Mouse (Mus musculus) forebrain, postnatal 0 days (tissue): ENCODE measurements at regions not wholly inside any gene's neighbourhood (a gene's known extent, or its start where the extent isn't known, plus 50 kb on each side); places are given as distances from the start of the nearest gene placed in this dataset.

Source experiments
- ATAC-seq: fragments of 200-750 bp; cut with Nextera tagmentation; 2 replicates; pipeline ENCODE4 v1.8.0; 2017; ENCODE audit warnings: mild to moderate bottlenecking, moderate library complexity
- DNase-seq: peaks from one replicate; pipeline ENCODE4 v3.0.0-alpha.2; 2015
- H3K27ac ChIP-seq: fragments of 300-500 bp; sonication (generic); 2 replicates; pipeline ENCODE4 v1.5.1; 2014; ENCODE audit warnings: low read depth, mild to moderate bottlenecking, antibody characterized with exemption, low read length, moderate library complexity, mixed read lengths
- H3K27me3 ChIP-seq: fragments of 300-500 bp; sonication (generic); 2 replicates; pipeline ENCODE4 v1.6.1; 2014; ENCODE audit warnings: mild to moderate bottlenecking, low read length, mixed read lengths; ENCODE audit not compliant: insufficient read depth
- H3K36me3 ChIP-seq: fragments of 300-500 bp; sonication (generic); 2 replicates; pipeline ENCODE4 v1.6.1; 2014; ENCODE audit warnings: mild to moderate bottlenecking, moderate library complexity; ENCODE audit not compliant: insufficient read depth
- H3K4me1 ChIP-seq: fragments of 300-500 bp; sonication (generic); 2 replicates; pipeline ENCODE4 v1.6.1; 2014; ENCODE audit warnings: antibody characterized with exemption; ENCODE audit not compliant: insufficient read depth
- H3K4me2 ChIP-seq: fragments of 300-500 bp; sonication (generic); 2 replicates; pipeline ENCODE4 v1.6.1; 2014; ENCODE audit warnings: low read depth, mild to moderate bottlenecking, moderate library complexity
- H3K4me3 ChIP-seq: fragments of 300-500 bp; sonication (generic); 2 replicates; pipeline ENCODE4 v1.5.1; 2014; ENCODE audit warnings: low read depth, low read length, mixed read lengths
- H3K9ac ChIP-seq: fragments of 300-500 bp; sonication (generic); 2 replicates; pipeline ENCODE4 v1.6.1; 2014; ENCODE audit warnings: mild to moderate bottlenecking
- H3K9me3 ChIP-seq: fragments of 300-500 bp; sonication (generic); 2 replicates; pipeline ENCODE4 v1.6.1; 2016; ENCODE audit warnings: low read length
- CTCF ChIP-seq: sonication (generic); IDR thresholded peaks from 2 replicates; pipeline ENCODE4 v1.5.1; 2016; ENCODE audit warnings: antibody characterized with exemption, control low read depth, low read depth
- WGBS: fragments of 180-500 bp; shearing (Covaris S2); extraction: QIAGEN DNeasy Blood & Tissue Kit; methylation state at CpG from one replicate; pipeline ENCODE4 v1.1.7; 2014; 5-methylcytosine and 5-hydroxymethylcytosine counted together

- Histone ChIP-seq H3K4me3 (no peak overlapping the region), H3K27ac (no peak overlapping the region), H3K9ac (no peak overlapping the region), H3K27me3 (no peaks in the 10 kb centered on the region), H3K4me2 (no peak overlapping the region), H3K36me3 (no peaks in the 10 kb centered on the region), H3K9me3 (no peaks in the 10 kb centered on the region), H3K4me1 (peaks cover 4% of the 10 kb centered on the region; the same call in 1 of the 2 replicates)
- WGBS = 80% methylated on average over 2 of the region's 2 CpGs
- no peak for TF ChIP-seq CTCF
- no peak for DNase-seq
- ATAC-seq = no peak
Measured at GRCm38 (mm10) chr2:3940786-3941185, 76.7 kb upstream of the Frmd4a start.

- H3K36me3 ChIP-seq = no peaks in the 10 kb centered on the region
- H3K9ac ChIP-seq = no peak overlapping the region
- 100% methylated on average over 1 of the region's 1 CpGs for WGBS
- no peak for TF ChIP-seq CTCF
- H3K27ac ChIP-seq = no peak overlapping the region
- H3K27me3 ChIP-seq = no peaks in the 10 kb centered on the region
- H3K4me2 ChIP-seq = no peak overlapping the region
- ATAC-seq = no peak
- H3K4me3 ChIP-seq = no peak overlapping the region
- no peaks in the 10 kb centered on the region for H3K9me3 ChIP-seq
- peaks cover 4% of the 10 kb centered on the region; the same call in 1 of the 2 replicates for H3K4me1 ChIP-seq
- no peak for DNase-seq
Measured at GRCm38 (mm10) chr2:3941496-3941895, 76.0 kb upstream of the Frmd4a start.

GRCm38 (mm10) chr2:3947432-3947831 is 70.1 kb upstream of the Frmd4a start:
- no peaks in the 10 kb centered on the region for H3K4me1 ChIP-seq
- ATAC-seq (no peak), DNase-seq (no peak)
- WGBS = 89% methylated on average over 3 of the region's 3 CpGs
- no peaks in the 10 kb centered on the region for H3K27me3 ChIP-seq
- no peaks in the 10 kb centered on the region for H3K9me3 ChIP-seq
- no peak overlapping the region for H3K4me3 ChIP-seq
- H3K27ac ChIP-seq = no peak overlapping the region
- H3K36me3 ChIP-seq = no peaks in the 10 kb centered on the region
- no peak for TF ChIP-seq CTCF
- no peak overlapping the region for H3K9ac ChIP-seq
- H3K4me2 ChIP-seq = no peak overlapping the region

- TF ChIP-seq CTCF = no peak
Measured at GRCm38 (mm10) chr2:3948331-3948730, 69.2 kb upstream of the Frmd4a start.

GRCm38 (mm10) chr2:3957491-3957890 is 60.0 kb upstream of the Frmd4a start:
- no peak for TF ChIP-seq CTCF
- no peaks in the 10 kb centered on the region for H3K27me3 ChIP-seq
- H3K4me2 ChIP-seq = no peak overlapping the region
- no peaks in the 10 kb centered on the region for H3K36me3 ChIP-seq
- DNase-seq = peak; percentile 58
- ATAC-seq = no peak
- H3K4me1 ChIP-seq = peaks cover 10% of the 10 kb centered on the region; the same call in 1 of the 2 replicates
- no peak overlapping the region for H3K27ac ChIP-seq
- H3K9ac ChIP-seq = no peak overlapping the region
- no peaks in the 10 kb centered on the region for H3K9me3 ChIP-seq
- H3K4me3 ChIP-seq = no peak overlapping the region

More at GRCm38 (mm10) chr2:3948331-3948730, 69.2 kb upstream of the Frmd4a start:
- WGBS = 66% methylated on average over 1 of the region's 1 CpGs
- Histone ChIP-seq H3K9me3 (no peaks in the 10 kb centered on the region), H3K4me3 (no peak overlapping the region), H3K27me3 (no peaks in the 10 kb centered on the region), H3K9ac (no peak overlapping the region), H3K4me2 (no peak overlapping the region), H3K27ac (no peak overlapping the region), H3K4me1 (no peaks in the 10 kb centered on the region), H3K36me3 (no peaks in the 10 kb centered on the region)
- no peak for DNase-seq
- no peak for ATAC-seq

- Histone ChIP-seq H3K4me2 (peak overlapping the region; percentile 31), H3K9ac (0 out of 2 replicates have a peak overlapping the region, but pooled peaks have one; percentile 25), H3K27me3 (no peaks in the 10 kb centered on the region), H3K9me3 (no peaks in the 10 kb centered on the region), H3K4me3 (no peak overlapping the region), H3K4me1 (peaks cover 10% of the 10 kb centered on the region; the same call in 1 of the 2 replicates), H3K36me3 (no peaks in the 10 kb centered on the region), H3K27ac (peak overlapping the region; percentile 82)
- ATAC-seq (peak; percentile 79), DNase-seq (peak; percentile 16)
- WGBS = 20% methylated on average over 12 of the region's 12 CpGs
- no peak for TF ChIP-seq CTCF
Measured at GRCm38 (mm10) chr2:3958065-3958641, 59.4 kb upstream of the Frmd4a start.

- DNase-seq (peak; percentile 77), ATAC-seq (peak; percentile 83)
- Histone ChIP-seq H3K36me3 (no peaks in the 10 kb centered on the region), H3K4me2 (no peak overlapping the region; the same call in none of the 2 replicates), H3K9ac (0 out of 2 replicates have a peak overlapping the region, but pooled peaks have one; percentile 4), H3K4me3 (no peak overlapping the region), H3K27me3 (no peaks in the 10 kb centered on the region), H3K27ac (peak overlapping the region; percentile 82), H3K9me3 (no peaks in the 10 kb centered on the region), H3K4me1 (peaks cover 10% of the 10 kb centered on the region; the same call in 1 of the 2 replicates)
- TF ChIP-seq CTCF = no peak
- 31% methylated on average over 4 of the region's 4 CpGs for WGBS
Measured at GRCm38 (mm10) chr2:3958711-3959110, 58.8 kb upstream of the Frmd4a start.
